ENCODE assay signal across 35 mouse cellular contexts in the genomic region with DNA sequence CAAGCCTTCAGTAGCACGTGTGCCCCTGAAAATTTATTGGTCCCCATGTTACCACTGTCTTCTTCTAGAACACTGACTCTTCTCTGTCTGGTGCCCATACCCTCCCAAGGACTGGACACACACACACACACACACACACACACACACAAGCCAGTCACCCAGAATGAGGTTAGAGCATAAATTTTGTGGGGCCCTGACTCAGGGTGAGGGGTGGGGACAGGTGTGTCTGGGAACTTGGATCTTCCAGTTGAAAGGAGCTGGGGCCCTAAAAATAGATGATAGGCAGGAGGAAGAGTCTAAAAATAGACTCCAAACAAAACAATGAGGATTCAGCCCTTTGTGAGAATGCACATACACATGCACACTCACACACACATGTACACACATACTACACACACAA. TPM values are rescaled to one million over a fixed set of nuclear protein-coding genes. Genes with fewer than 3 reads are reported as not detected.
"Had no signal": no experiment of that assay in that cellular context is flagged by ENCODE, and none has a peak within 500 bp of the region (broad histone marks: within the 10 kb centered on the region; RNA-seq: fewer than 3 reads in every experiment).

No protein-coding gene starts in this region.

- H3K4me2 ChIP-seq: limb, embryonic 12.5 days; limb, embryonic 13.5 days; limb, embryonic 15.5 days; liver, embryonic 11.5 days; liver, embryonic 12.5 days; liver, embryonic 13.5 days; liver, embryonic 15.5 days; lung, embryonic 14.5 days; lung, embryonic 15.5 days; midbrain, embryonic 11.5 days; midbrain, embryonic 12.5 days; midbrain, embryonic 13.5 days; midbrain, embryonic 15.5 days; neural tube, embryonic 12.5 days had no signal

- H3K4me3 ChIP-seq: limb, embryonic 10.5 days; limb, embryonic 12.5 days; limb, embryonic 13.5 days; limb, embryonic 15.5 days; liver, embryonic 12.5 days; liver, embryonic 13.5 days; liver, embryonic 15.5 days; lung, embryonic 15.5 days; midbrain, embryonic 10.5 days; midbrain, embryonic 12.5 days; midbrain, embryonic 13.5 days; midbrain, embryonic 15.5 days; neural tube, embryonic 12.5 days had no signal

- DNase-seq: left cerebral cortex, postnatal 4 days; liver; liver, embryonic 13.5 days; liver, postnatal 0 days; lung, adult 18-20 months; lung, adult 2 months; lung, embryonic 14.5 days; lung, postnatal 10 days; lung, postnatal 14 days; lung, postnatal 36 days; lung, postnatal 4 days; midbrain, embryonic 14.5 days had no signal

- H3K36me3 ChIP-seq: limb, embryonic 10.5 days; limb, embryonic 12.5 days; limb, embryonic 13.5 days; limb, embryonic 15.5 days; liver, embryonic 12.5 days; liver, embryonic 13.5 days; liver, embryonic 15.5 days; lung, embryonic 15.5 days; midbrain, embryonic 10.5 days; midbrain, embryonic 12.5 days; midbrain, embryonic 13.5 days; midbrain, embryonic 15.5 days; neural tube, embryonic 12.5 days had no signal

RNA-seq across cellular contexts. Expression of a gene that starts 1.8 kb away (rescaled TPM):
- polyA plus RNA-seq: limb, embryonic 10.5 days; limb, embryonic 11.5 days; limb, embryonic 12.5 days; limb, embryonic 13.5 days; liver, adult 2 months; liver, embryonic 11.5 days; liver, embryonic 12.5 days; liver, embryonic 13.5 days; liver, embryonic 14.5 days; liver, embryonic 15.5 days; liver, embryonic 16.5 days; liver, postnatal 0 days; lung, embryonic 14.5 days; lung, embryonic 15.5 days; lung, embryonic 16.5 days; lung, postnatal 0 days; macrophage; midbrain, embryonic 10.5 days; midbrain, embryonic 11.5 days; midbrain, embryonic 12.5 days; midbrain, embryonic 13.5 days; midbrain, embryonic 14.5 days; midbrain, embryonic 15.5 days; neural tube, embryonic 11.5 days; neural tube, embryonic 12.5 days had no signal

RNA-seq across cellular contexts. Expression of a gene that starts 13.1 kb away (rescaled TPM):
- polyA plus RNA-seq: limb, embryonic 10.5 days; limb, embryonic 11.5 days; limb, embryonic 12.5 days; limb, embryonic 13.5 days; limb, embryonic 14.5 days; lung, embryonic 14.5 days; lung, embryonic 15.5 days; lung, embryonic 16.5 days; lung, postnatal 0 days; macrophage; midbrain, embryonic 10.5 days; neural tube, embryonic 11.5 days had no signal

RNA-seq across cellular contexts. Expression of a gene that starts 25.8 kb away (rescaled TPM):
- polyA plus RNA-seq: limb, embryonic 10.5 days; limb, embryonic 11.5 days; limb, embryonic 12.5 days; limb, embryonic 13.5 days; limb, embryonic 14.5 days; liver, adult 2 months; liver, embryonic 11.5 days; liver, embryonic 12.5 days; liver, embryonic 13.5 days; liver, embryonic 14.5 days; liver, embryonic 15.5 days; liver, postnatal 0 days; lung, embryonic 14.5 days; lung, embryonic 15.5 days; lung, embryonic 16.5 days; lung, postnatal 0 days; macrophage had no signal
